Mouse (Mus musculus) hindbrain, embryonic 13.5 days (tissue): ENCODE data around the gene Ptprk. TPM values are rescaled to one million over a fixed set of nuclear protein-coding genes. Genes with fewer than 3 reads are reported as not detected.

Experiments used
- ATAC-seq: fragments of 200-750 bp; cut with Nextera tagmentation; 2 replicates; pipeline ENCODE4 v1.8.0; 2017; ENCODE audit warnings: moderate TSS enrichment; ENCODE audit not compliant: low FRiP score
- H3K27ac ChIP-seq: fragments of 300-500 bp; sonication (generic); 2 replicates; pipeline ENCODE4 v1.5.1; 2015; ENCODE audit warnings: inconsistent platforms, mild to moderate bottlenecking, moderate library complexity
- H3K27me3 ChIP-seq: fragments of 300-500 bp; sonication (generic); 2 replicates; pipeline ENCODE4 v1.6.1; 2015; ENCODE audit warnings: mild to moderate bottlenecking, inconsistent platforms
- H3K36me3 ChIP-seq: fragments of 300-500 bp; sonication (generic); 2 replicates; pipeline ENCODE4 v1.6.1; 2015; ENCODE audit warnings: mild to moderate bottlenecking, inconsistent platforms
- H3K4me1 ChIP-seq: fragments of 300-500 bp; sonication (generic); replicated peaks from 2 replicates; pipeline ENCODE4 v1.6.1; 2015; ENCODE audit warnings: inconsistent platforms
- H3K4me2 ChIP-seq: fragments of 300-500 bp; sonication (generic); 2 replicates; pipeline ENCODE4 v1.6.1; 2015; ENCODE audit warnings: inconsistent platforms, mild to moderate bottlenecking, moderate library complexity
- H3K4me3 ChIP-seq: fragments of 300-500 bp; sonication (generic); 2 replicates; pipeline ENCODE4 v1.5.1; 2015; ENCODE audit warnings: mild to moderate bottlenecking, inconsistent platforms
- H3K9ac ChIP-seq: fragments of 300-500 bp; sonication (generic); 2 replicates; pipeline ENCODE4 v1.6.1; 2015; ENCODE audit warnings: mild to moderate bottlenecking, inconsistent platforms
- H3K9me3 ChIP-seq: fragments of 300-500 bp; sonication (generic); 2 replicates; pipeline ENCODE4 v1.6.1; 2016; ENCODE audit warnings: inconsistent platforms
- WGBS: fragments of 180-500 bp; shearing (Covaris S2); methylation state at CpG from one replicate; pipeline ENCODE4 v1.1.7; 2015; 5-methylcytosine and 5-hydroxymethylcytosine counted together
- microRNA-seq: library from miRNA; unstranded; fragments of <30 nt; microRNA quantifications from one replicate; pipeline ENCODE4, GENCODE M21; 2016
- polyA plus RNA-seq: library from polyadenylated mRNA; unstranded; fragments of >200 nt; fragmentation: Nextera tagmentation; extraction: Ambion mirVana; gene quantifications from 2 replicates; pipeline ENCODE4 v1.2.1, GENCODE M21; 2015

Ptprk gene
- polyA plus RNA-seq, 1 experiment from 2014 or later: 31.3 TPM

GRCm38 (mm10) chr10:28609136-28609535 is 534.5 kb downstream of the Ptprk start:
- 84% methylated on average over 3 of the region's 3 CpGs for WGBS
- H3K9ac ChIP-seq: no peak overlapping the region
- H3K4me3 ChIP-seq: no peak overlapping the region
- ATAC-seq: no peak
- H3K9me3 ChIP-seq: no peaks in the 10 kb centered on the region
- H3K4me1 ChIP-seq: no peaks in the 10 kb centered on the region
- H3K4me2 ChIP-seq: no peak overlapping the region
- no peaks in the 10 kb centered on the region for H3K36me3 ChIP-seq
- H3K27me3 ChIP-seq: no peaks in the 10 kb centered on the region
- no peak overlapping the region for H3K27ac ChIP-seq

DNA sequence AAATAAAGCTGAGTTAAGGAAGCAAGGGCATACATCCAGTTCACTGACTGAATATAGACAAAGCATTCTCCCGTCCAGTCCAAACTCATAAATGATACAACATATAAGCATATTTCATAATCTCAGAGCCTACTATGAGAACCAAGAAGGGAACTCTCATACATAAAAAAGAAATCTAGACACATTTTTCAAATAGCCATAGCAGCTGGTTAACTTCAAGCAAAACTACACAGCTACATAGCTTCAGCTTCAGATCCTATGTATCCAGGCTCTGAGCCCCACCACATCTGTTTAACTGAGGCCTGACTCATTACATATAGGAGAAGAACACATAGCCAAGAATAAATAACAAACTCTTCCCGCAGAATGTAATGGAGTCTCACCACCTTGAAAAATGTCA is 539.8 kb downstream of the Ptprk start:
- no peak overlapping the region for H3K4me3 ChIP-seq
- H3K4me2 ChIP-seq: no peak overlapping the region
- no peaks in the 10 kb centered on the region for H3K9me3 ChIP-seq
- WGBS: 96% methylated on average over 2 of the region's 2 CpGs
- H3K36me3 ChIP-seq: no peaks in the 10 kb centered on the region
- H3K4me1 ChIP-seq: no peaks in the 10 kb centered on the region
- no peak overlapping the region for H3K9ac ChIP-seq
- H3K27ac ChIP-seq: no peak overlapping the region
- H3K27me3 ChIP-seq: no peaks in the 10 kb centered on the region
- no peak for ATAC-seq

- H3K9me3 ChIP-seq: no peaks in the 10 kb centered on the region
- no peaks in the 10 kb centered on the region for H3K4me1 ChIP-seq
- H3K9ac ChIP-seq: no peak overlapping the region
- no peak overlapping the region for H3K4me3 ChIP-seq
- no peak overlapping the region for H3K4me2 ChIP-seq
- no peak overlapping the region for H3K27ac ChIP-seq
- H3K27me3 ChIP-seq: no peaks in the 10 kb centered on the region
- H3K36me3 ChIP-seq: no peaks in the 10 kb centered on the region
- ATAC-seq: no peak
- WGBS: 92% methylated on average over 7 of the region's 7 CpGs
These were observed 542.6 kb downstream of the Ptprk start for GRCm38 (mm10) chr10:28617203-28617602.

DNA sequence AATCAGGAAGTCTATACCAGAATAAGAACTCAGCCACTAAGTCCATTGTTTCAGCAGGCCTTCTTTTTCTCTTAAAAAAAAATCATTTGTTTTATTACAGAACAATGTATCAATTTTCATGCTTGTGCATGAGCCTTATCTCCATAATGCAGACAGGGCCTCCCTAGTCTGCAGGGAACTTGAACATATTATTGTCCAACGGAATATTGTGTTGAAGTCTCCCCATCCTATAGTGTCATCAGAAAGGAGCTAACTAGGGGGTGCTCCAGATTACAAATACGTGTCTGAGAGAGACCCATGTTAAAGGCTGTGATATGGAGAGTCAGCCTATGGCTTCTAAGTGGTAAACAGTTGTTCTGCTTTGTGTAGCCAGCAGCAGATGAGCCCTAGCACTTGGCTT is 543.4 kb downstream of the Ptprk start:
- H3K9me3 ChIP-seq: no peaks in the 10 kb centered on the region
- H3K4me2 ChIP-seq: no peak overlapping the region
- H3K27ac ChIP-seq: no peak overlapping the region
- H3K4me1 ChIP-seq: no peaks in the 10 kb centered on the region
- no peaks in the 10 kb centered on the region for H3K27me3 ChIP-seq
- no peak for ATAC-seq
- H3K36me3 ChIP-seq: no peaks in the 10 kb centered on the region
- 81% methylated on average over 2 of the region's 2 CpGs for WGBS
- no peak overlapping the region for H3K4me3 ChIP-seq
- H3K9ac ChIP-seq: no peak overlapping the region

DNA sequence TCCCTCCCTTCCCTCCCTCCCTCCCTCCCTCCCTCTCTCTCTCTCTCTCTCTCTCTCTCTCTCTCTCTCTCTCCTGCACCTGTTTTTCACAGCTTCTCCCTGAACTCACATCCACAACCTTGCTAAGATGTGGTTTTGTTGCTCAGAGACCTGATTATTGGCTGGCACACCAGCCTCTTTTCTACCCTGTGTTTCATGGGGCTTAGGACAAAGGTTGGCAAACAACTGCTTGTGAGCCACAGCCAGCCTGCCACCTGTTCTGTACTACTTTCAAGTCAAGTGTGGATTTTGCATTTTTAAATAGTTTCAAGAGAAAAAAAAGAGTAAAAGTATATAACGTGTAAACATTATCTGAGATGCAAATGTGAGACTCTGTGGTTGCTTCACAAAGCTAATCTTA is 544.8 kb downstream of the Ptprk start:
- Histone ChIP-seq H3K9ac (no peak overlapping the region), H3K27me3 (no peaks in the 10 kb centered on the region), H3K4me2 (no peak overlapping the region), H3K4me1 (no peaks in the 10 kb centered on the region), H3K9me3 (no peaks in the 10 kb centered on the region), H3K36me3 (no peaks in the 10 kb centered on the region), H3K4me3 (no peak overlapping the region), H3K27ac (no peak overlapping the region)
- no peak for ATAC-seq
- WGBS: 92% methylated on average over 1 of the region's 1 CpGs

GRCm38 (mm10) chr10:28636096-28636495 is 561.5 kb downstream of the Ptprk start:
- no peak overlapping the region for H3K4me3 ChIP-seq
- no peak overlapping the region for H3K27ac ChIP-seq
- H3K9ac ChIP-seq: no peak overlapping the region
- H3K4me2 ChIP-seq: no peak overlapping the region
- no peaks in the 10 kb centered on the region for H3K36me3 ChIP-seq
- no peak for ATAC-seq
- no peaks in the 10 kb centered on the region; the same call in 1 of the 2 replicates for H3K9me3 ChIP-seq
- H3K27me3 ChIP-seq: no peaks in the 10 kb centered on the region
- no peaks in the 10 kb centered on the region for H3K4me1 ChIP-seq

GRCm38 (mm10) chr10:28641887-28642286 is 567.3 kb downstream of the Ptprk start:
- Histone ChIP-seq H3K36me3 (no peaks in the 10 kb centered on the region), H3K9ac (no peak overlapping the region), H3K27ac (no peak overlapping the region), H3K4me2 (no peak overlapping the region), H3K4me3 (no peak overlapping the region), H3K27me3 (no peaks in the 10 kb centered on the region), H3K9me3 (no peaks in the 10 kb centered on the region), H3K4me1 (no peaks in the 10 kb centered on the region)
- WGBS: 81% methylated on average over 2 of the region's 2 CpGs
- ATAC-seq: no peak

Small RNAs within 50 kb of the gene (microRNA-seq; reads per million reads assigned to microRNA genes)
- not detected for gene Gm22370
